Mouse (Mus musculus) limb, embryonic 14.5 days (tissue): Measurements from ENCODE around the gene Olfr99. TPM values are rescaled to one million over a fixed set of nuclear protein-coding genes. Genes with fewer than 3 reads are reported as not detected.

Experiments used
- ATAC-seq: fragments of 200-750 bp; cut with Nextera tagmentation; 2 replicates; pipeline ENCODE4 v1.8.0; 2017; ENCODE audit warnings: low read depth, moderate number of reproducible peaks, moderate TSS enrichment; ENCODE audit not compliant: low FRiP score
- DNase-seq: peaks from one replicate; pipeline ENCODE4 v3.0.0-alpha.2; 2015; ENCODE audit warnings: low spot score
- H3K27ac ChIP-seq: fragments of 300-500 bp; sonication (generic); replicated peaks from 2 replicates; pipeline ENCODE4 v1.5.1; 2014; ENCODE audit warnings: low read depth, mild to moderate bottlenecking, low read length, moderate library complexity, mixed read lengths
- H3K27me3 ChIP-seq: fragments of 300-500 bp; sonication (generic); 2 replicates; pipeline ENCODE4 v1.6.1; 2014; ENCODE audit warnings: low read length, mixed read lengths; ENCODE audit not compliant: control insufficient read depth, insufficient read depth
- H3K36me3 ChIP-seq: fragments of 300-500 bp; sonication (generic); 2 replicates; pipeline ENCODE4 v1.6.1; 2014; ENCODE audit warnings: mild to moderate bottlenecking, low read length, moderate library complexity, mixed read lengths; ENCODE audit not compliant: control insufficient read depth, insufficient read depth
- H3K4me1 ChIP-seq: fragments of 300-500 bp; sonication (generic); 2 replicates; pipeline ENCODE4 v1.6.1; 2014; ENCODE audit warnings: antibody characterized with exemption, low read length, mixed read lengths; ENCODE audit not compliant: control insufficient read depth, insufficient read depth
- H3K4me2 ChIP-seq: fragments of 300-500 bp; sonication (generic); replicated peaks from 2 replicates; pipeline ENCODE4 v1.6.1; 2014; ENCODE audit warnings: low read depth, mild to moderate bottlenecking, low read length, moderate library complexity; ENCODE audit not compliant: severe bottlenecking
- H3K4me3 ChIP-seq: fragments of 300-500 bp; sonication (generic); replicated peaks from 2 replicates; pipeline ENCODE4 v1.5.1; 2014; ENCODE audit warnings: low read length
- H3K9ac ChIP-seq: fragments of 300-500 bp; sonication (generic); 2 replicates; pipeline ENCODE4 v1.6.1; 2014; ENCODE audit warnings: mild to moderate bottlenecking, low read depth, low read length, moderate library complexity; ENCODE audit not compliant: severe bottlenecking
- H3K9me3 ChIP-seq: fragments of 300-500 bp; sonication (generic); 2 replicates; pipeline ENCODE4 v1.6.1; 2016; ENCODE audit warnings: low read length; ENCODE audit not compliant: control insufficient read depth
- POLR2A ChIP-seq: fragments of 200-500 bp; IDR thresholded peaks from 2 replicates; pipeline ENCODE4 v1.8.0; 2012; ENCODE audit warnings: inconsistent platforms, mild to moderate bottlenecking, moderate library complexity, borderline replicate concordance; ENCODE audit not compliant: insufficient read depth, insufficient read length; ENCODE audit errors: extremely low read depth
- WGBS: fragments of 180-500 bp; shearing (Covaris S2); extraction: QIAGEN DNeasy Blood & Tissue Kit; methylation state at CpG from one replicate; pipeline ENCODE4 v1.1.7; 2014; 5-methylcytosine and 5-hydroxymethylcytosine counted together
- polyA plus RNA-seq, 2 experiments: library from polyadenylated mRNA; depleted of rRNA in 1 of 2; stranded (reverse) in 1 of 2; unstranded in 1 of 2; fragments of >200 nt; fragmentation: Nextera tagmentation in 1 of 2; extraction: Ambion mirVana in 1 of 2; gene quantifications; 2 replicates each; pipeline versions ENCODE4 v1.2.1 to v1.2.3; 2012 to 2014

Olfr99 gene
- not detected in 2 replicates for polyA plus RNA-seq (2012; rRNA removed)
- not detected in 2 replicates for polyA plus RNA-seq (2014; fragmentation: Nextera tagmentation; extraction: Ambion mirVana)

- no peak for TF ChIP-seq POLR2A
- Histone ChIP-seq H3K9me3 (no peaks in the 10 kb centered on the region), H3K4me1 (no peaks in the 10 kb centered on the region), H3K9ac (no peak within 1 kb of the TSS), H3K27me3 (no peaks in the 10 kb centered on the region), H3K4me3 (no peak within 1 kb of the TSS), H3K4me2 (no peak within 1 kb of the TSS), H3K36me3 (no peaks in the 10 kb centered on the region), H3K27ac (no peak within 1 kb of the TSS)
- 71% methylated on average over 1 of the region's 1 CpGs for WGBS
- no peak for ATAC-seq
- DNase-seq, result no peak
Measured at GRCm38 (mm10) chr17:37283360-37283759, at the start of gene Olfr99. Olfr99 (minus strand) TSS chr17:37283460.

- no peaks in the 10 kb centered on the region for H3K27me3 ChIP-seq
- H3K9me3 ChIP-seq, result no peaks in the 10 kb centered on the region
- no peaks in the 10 kb centered on the region for H3K4me1 ChIP-seq
- ATAC-seq (no peak), DNase-seq (no peak)
- H3K4me2 ChIP-seq, result no peak within 1 kb of the TSS
- no peak for TF ChIP-seq POLR2A
- no peak within 1 kb of the TSS for H3K27ac ChIP-seq
- H3K36me3 ChIP-seq, result no peaks in the 10 kb centered on the region
- H3K4me3 ChIP-seq, result no peak within 1 kb of the TSS
- no peak within 1 kb of the TSS for H3K9ac ChIP-seq
Measured at GRCm38 (mm10) chr17:37316954-37317353, 33.7 kb upstream of the Olfr99 start, which contains the start of gene Olfr102. Olfr102 (minus strand) TSS chr17:37317054.

- H3K27ac ChIP-seq, result no peak overlapping the region
- 26% methylated on average over 2 of the region's 2 CpGs for WGBS
Measured at GRCm38 (mm10) chr17:37310146-37310699, 27.0 kb upstream of the Olfr99 start.

GRCm38 (mm10) chr17:37308483-37308882 lies 25.2 kb upstream of the Olfr99 start:
- Histone ChIP-seq H3K27ac (no peak overlapping the region), H3K4me2 (no peak overlapping the region), H3K36me3 (no peaks in the 10 kb centered on the region), H3K9me3 (no peaks in the 10 kb centered on the region), H3K4me3 (no peak overlapping the region), H3K27me3 (no peaks in the 10 kb centered on the region), H3K4me1 (no peaks in the 10 kb centered on the region), H3K9ac (no peak overlapping the region)
- ATAC-seq, result no peak
- no peak for DNase-seq
- 33% methylated on average over 4 of the region's 4 CpGs for WGBS
- no peak for TF ChIP-seq POLR2A

More at GRCm38 (mm10) chr17:37310146-37310699, 27.0 kb upstream of the Olfr99 start:
- H3K36me3 ChIP-seq, result no peaks in the 10 kb centered on the region
- TF ChIP-seq POLR2A, result no peak
- H3K4me1 ChIP-seq, result no peaks in the 10 kb centered on the region
- ATAC-seq, result no peak
- no peaks in the 10 kb centered on the region for H3K27me3 ChIP-seq
- no peak overlapping the region for H3K4me3 ChIP-seq
- no peak overlapping the region for H3K9ac ChIP-seq
- H3K9me3 ChIP-seq, result no peaks in the 10 kb centered on the region
- DNase-seq, result no peak
- no peak overlapping the region for H3K4me2 ChIP-seq

GRCm38 (mm10) chr17:37304213-37304612 lies 21.0 kb upstream of the Olfr99 start, which contains the start of gene Olfr101:
Olfr101 (minus strand) TSS chr17:37304313.
- no peak for DNase-seq
- H3K36me3 ChIP-seq, result no peaks in the 10 kb centered on the region
- 84% methylated on average over 4 of the region's 4 CpGs for WGBS

More at GRCm38 (mm10) chr17:37304213-37304612, 21.0 kb upstream of the Olfr99 start, which contains the start of gene Olfr101:
- H3K27ac ChIP-seq, result no peak within 1 kb of the TSS
- no peaks in the 10 kb centered on the region for H3K9me3 ChIP-seq
- H3K9ac ChIP-seq, result no peak within 1 kb of the TSS
- ATAC-seq, result no peak
- no peak within 1 kb of the TSS for H3K4me3 ChIP-seq
- H3K27me3 ChIP-seq, result no peaks in the 10 kb centered on the region
- no peak within 1 kb of the TSS for H3K4me2 ChIP-seq
- no peak for TF ChIP-seq POLR2A
- no peaks in the 10 kb centered on the region for H3K4me1 ChIP-seq
